Mouse (Mus musculus) testis, adult 2 months (tissue): ENCODE results near the gene Ccdc36.

ENCODE experiments used
- CTCF ChIP-seq: fragments of 200-500 bp; IDR thresholded peaks from 2 replicates; pipeline ENCODE4 v1.5.1; 2012; ENCODE audit warnings: low read depth, mild to moderate bottlenecking, inconsistent platforms, low read length, moderate library complexity; ENCODE audit not compliant: control insufficient read depth, insufficient read depth, insufficient replicate concordance
- POLR2A ChIP-seq: fragments of 200-500 bp; IDR thresholded peaks from 2 replicates; pipeline ENCODE4 v1.6.1; 2012; ENCODE audit warnings: low read depth, mild to moderate bottlenecking, inconsistent platforms, low read length, moderate library complexity; ENCODE audit not compliant: control insufficient read depth

DNA sequence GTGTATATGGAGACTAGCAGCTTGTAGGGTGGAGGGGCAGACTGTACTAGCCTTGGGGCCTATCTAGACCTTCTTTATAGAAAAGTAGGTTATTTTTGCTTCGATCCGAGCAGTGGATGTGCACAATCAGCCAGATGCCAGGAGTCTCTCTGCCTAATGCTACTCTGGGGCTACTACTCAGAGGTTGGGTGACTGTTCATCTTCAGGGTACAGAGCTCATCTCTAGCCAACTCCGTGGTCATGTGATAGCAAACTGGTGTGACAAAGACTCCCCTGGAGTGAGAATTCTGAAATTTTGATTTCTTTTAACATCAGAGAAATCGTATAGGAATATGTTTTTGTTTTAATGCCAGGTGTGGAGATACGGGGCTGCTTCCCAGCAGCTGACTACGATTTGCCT is 24.6 kb upstream of the Ccdc36 start:
- TF ChIP-seq CTCF: no peak
- TF ChIP-seq POLR2A: no peak
